Mouse (Mus musculus): Measurements from ENCODE around the gene Ces1c. TPM values are rescaled to one million over a fixed set of nuclear protein-coding genes. Genes with fewer than 3 reads are reported as not detected.

Ces1c gene
- total RNA-seq (2021): 100 to 1,000 TPM; 103 to 217 TPM
- long read RNA-seq, experiment 1, transcript Ces1c-201 (13 exons, 1,828 nt): major isoform, 41 of 125 reads
- long read RNA-seq, experiment 1, partial matches to known transcripts: 83 of 125 reads
- long read RNA-seq, experiment 1, other reads (novel, unspliced or antisense): 1 of 125 reads
- long read RNA-seq, experiment 2, partial matches to known transcripts: 3 of 5 reads
- long read RNA-seq, experiment 2, other reads (novel, unspliced or antisense): 0 of 5 reads

DNA sequence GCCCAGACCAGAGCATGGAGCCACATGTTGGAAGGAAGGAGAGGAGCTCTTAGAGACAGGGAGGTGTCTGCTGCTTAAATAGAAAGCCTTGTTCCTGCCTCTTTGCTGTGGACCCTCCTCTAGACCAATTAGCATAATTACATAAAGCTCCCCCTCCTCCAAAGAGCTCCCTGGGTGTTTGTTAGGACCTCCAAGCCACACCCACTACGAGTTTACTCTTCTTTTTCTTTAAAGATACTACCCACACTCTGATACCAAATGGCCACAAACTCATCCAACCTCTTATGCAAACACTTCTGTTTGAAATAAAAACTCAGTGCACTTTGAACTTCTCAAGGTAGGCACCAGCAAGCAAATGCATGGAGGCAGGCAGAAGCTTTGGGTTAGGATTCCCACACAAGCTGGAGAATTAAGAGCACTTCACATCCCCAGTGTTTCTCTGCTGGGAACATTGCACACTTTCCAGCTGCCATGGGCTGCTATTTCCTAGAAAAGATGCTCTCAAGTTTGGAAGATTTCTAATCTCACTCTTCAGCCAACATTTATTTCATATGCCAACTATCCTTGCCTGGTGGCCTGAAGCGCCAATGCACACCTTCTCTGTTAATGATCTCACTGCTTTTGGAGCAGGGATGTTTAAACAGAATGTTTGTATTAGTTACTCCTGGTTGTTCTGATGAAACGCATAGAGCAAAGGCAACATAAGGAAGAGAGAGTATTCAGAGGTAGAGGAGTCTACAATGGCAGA lies at the start of gene Ces1c:
TSS of gene Ces1c (minus strand) at position 51 of the 748 bp plus-strand sequence.
- DNase-seq: no peak

DNA sequence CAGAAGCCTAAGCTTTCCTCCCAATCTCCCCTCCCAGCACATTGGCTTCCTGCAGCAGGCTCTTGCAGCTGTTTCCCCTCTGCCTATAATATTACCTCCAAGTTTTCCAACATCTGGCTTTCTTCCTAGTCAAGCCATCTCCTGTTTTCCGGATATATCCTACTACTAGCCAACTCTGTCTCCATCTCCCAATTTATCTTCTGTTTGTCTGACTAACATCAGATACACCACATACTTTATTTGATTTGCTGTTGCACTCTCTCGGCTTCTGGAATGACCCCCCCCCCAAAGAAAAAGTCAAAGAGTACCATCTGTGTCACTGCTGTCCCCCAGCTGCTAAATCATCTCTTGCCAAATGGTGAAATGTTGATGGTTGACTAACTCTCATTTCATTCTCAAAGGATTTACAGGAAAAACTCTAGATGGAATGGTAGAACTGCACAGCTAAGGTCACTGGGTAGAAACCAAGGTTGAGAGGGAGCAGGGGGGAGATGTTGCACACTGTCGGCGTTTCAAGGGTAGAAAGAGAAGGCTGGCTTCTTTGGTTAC lies 49.6 kb upstream of the Ces1c start:
- DNase-seq: no peak

GRCm38 (mm10) chr8:93176593-93176992 lies 45.5 kb upstream of the Ces1c start:
- DNase-seq: no peak

- DNase-seq: no peak
Measured at GRCm38 (mm10) chr8:93174554-93174953, 43.5 kb upstream of the Ces1c start.

- peak; percentile 10 for DNase-seq
Measured at GRCm38 (mm10) chr8:93171846-93172590, 40.9 kb upstream of the Ces1c start.

- no peak for DNase-seq
Measured at GRCm38 (mm10) chr8:93163363-93163762, 32.3 kb upstream of the Ces1c start.

- no peak for DNase-seq
Measured at GRCm38 (mm10) chr8:93151401-93151800, 20.3 kb upstream of the Ces1c start.

DNA sequence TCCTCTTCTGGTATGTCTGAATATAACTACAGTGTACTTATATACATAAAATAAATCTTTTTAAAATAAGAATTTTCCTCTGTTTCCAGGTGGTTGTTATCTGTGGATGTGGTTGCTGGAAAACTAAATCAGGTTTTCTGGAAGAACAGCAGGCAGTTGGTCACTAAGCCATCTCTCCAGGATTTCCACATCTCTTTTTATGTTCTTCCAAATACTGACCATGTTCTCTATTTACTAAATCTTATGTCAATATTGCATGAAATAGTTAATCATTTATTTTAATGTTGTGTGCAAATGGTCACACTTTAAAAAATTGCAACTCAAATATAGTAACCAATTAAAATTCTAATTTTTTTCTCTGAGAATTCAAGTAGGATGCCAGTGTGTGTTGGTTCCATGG lies 16.2 kb upstream of the Ces1c start:
- DNase-seq: no peak

DNA sequence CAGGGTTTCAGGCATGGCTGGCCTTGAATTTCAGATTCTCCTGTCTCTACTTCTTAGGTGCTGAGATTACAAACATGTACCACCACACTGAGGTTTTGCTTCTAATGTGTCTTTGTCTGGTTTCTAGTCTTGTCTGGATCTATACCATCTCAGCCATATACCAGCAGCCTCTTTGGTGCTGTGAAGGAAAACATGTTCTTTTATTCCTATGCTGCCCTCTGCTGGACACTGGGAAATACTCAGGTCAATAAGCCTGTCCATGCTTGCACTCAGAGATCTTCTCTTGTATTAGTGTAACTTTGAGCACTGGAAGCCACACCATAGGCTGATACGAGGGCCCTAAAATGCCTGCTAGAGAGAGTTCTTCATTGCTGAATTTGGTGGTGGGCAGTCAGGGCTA lies 9.6 kb upstream of the Ces1c start:
- DNase-seq: peak; percentile 57

DNA sequence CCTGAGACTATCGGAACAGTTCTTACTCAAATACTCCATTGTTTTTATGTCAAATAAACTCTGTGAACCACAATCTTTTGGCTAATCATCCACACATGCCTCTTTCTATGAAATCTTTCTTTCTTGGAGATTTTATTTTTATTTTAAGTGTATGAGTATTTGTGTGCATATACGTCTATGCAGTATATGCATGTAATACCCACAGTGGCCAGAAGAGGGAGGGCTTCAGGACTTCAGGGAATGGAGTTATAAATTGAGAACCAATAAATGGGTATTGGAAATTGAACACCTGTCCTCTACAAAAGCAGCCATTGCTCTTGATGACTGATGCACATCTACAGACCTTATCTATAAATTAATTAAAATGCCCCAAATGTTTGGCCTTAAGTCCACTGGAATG lies 1.1 kb upstream of the Ces1c start:
- DNase-seq: no peak

DNA sequence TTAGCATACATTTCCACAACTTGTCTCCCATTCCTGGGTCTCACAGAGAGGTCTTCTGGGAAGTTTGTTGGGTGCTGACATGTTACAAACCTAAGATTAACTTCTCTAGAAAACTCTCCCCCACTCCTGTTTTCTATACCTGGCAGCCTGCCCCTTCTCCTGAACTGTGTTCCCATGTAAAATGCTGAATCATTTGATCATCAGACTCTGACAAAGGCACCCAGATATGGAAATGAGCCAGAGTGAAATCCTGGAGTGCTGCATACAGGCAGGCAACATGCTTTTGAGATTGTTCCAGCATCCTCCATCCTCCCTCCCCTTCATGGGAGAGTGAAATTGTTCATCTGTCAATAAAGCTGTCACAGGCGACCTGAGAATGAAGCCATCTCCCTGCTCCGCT lies 4.6 kb downstream of the Ces1c start:
- peak; percentile 12 for DNase-seq

DNA sequence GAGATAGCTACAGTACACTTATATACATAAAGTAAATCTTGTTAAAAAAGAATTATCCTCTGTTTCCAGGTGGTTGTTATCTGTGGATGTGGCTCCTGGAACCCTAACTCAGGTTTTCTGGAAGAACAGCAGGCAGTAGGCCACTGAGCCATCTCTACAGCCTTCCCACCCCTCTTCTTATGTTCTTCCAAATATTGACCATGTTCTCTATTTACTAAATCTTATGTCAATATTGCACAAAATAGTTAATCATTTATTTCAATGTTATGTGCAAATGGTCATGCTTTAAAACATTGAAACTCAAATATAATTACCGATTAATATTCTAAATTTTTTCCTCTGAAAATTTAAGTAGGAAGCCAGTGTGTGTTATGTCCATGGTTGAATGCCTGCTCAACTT lies 9.1 kb downstream of the Ces1c start:
- DNase-seq: no peak

- DNase-seq: peak; percentile 39
Measured at GRCm38 (mm10) chr8:93095376-93095775, 35.7 kb downstream of the Ces1c start.

DNA sequence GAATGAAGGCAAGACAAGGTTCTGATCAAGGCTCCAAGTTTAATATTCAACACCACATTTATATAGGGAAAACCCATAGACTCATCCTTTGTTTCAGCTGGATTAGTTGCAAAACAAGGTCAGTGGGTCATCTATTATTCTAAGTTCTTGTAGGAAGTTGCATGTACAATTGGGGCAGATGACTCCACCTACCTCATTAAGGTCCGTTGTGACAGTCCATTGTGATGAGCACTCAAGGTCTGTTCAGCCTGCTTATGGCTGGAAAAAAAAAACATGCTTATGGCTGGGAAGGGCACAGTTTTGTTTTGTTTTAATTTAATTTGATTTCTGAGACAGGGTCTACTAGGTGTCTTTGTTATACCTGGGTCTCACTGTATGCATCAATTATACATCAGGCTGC lies 39.8 kb downstream of the Ces1c start:
- no peak for DNase-seq

- DNase-seq: no peak
Measured at GRCm38 (mm10) chr8:93088686-93089122, 42.4 kb downstream of the Ces1c start.

- DNase-seq: no peak
Measured at GRCm38 (mm10) chr8:93088193-93088592, 42.9 kb downstream of the Ces1c start.

GRCm38 (mm10) chr8:93079887-93080286 lies 51.2 kb downstream of the Ces1c start, which contains the start of gene Ces1b:
TSS of gene Ces1b (minus strand) at chr8:93080017.
- no peak for DNase-seq

DNA sequence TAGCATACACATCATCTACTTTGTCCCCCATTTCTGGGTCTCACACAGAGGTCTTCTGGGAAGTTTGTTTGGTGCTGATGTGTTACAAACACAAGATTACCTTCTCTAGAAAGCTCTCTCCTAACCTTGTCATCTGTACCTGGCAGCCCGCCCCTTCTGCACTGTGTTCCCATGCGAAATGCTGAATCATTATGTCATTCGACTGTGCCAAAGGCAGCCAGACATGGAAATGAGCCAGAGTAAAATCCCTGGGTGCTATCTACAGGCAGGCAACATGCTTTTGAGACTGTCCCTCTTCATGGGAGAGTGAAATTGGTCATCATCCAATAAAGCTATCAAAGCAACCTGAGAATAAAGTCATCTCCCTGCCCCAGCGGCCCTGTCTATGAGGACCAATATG lies 55.8 kb downstream of the Ces1c start:
- DNase-seq: peak; percentile 17

GRCm38 (mm10) chr8:93063416-93064117 lies 67.5 kb downstream of the Ces1c start:
- DNase-seq: no peak

DNA sequence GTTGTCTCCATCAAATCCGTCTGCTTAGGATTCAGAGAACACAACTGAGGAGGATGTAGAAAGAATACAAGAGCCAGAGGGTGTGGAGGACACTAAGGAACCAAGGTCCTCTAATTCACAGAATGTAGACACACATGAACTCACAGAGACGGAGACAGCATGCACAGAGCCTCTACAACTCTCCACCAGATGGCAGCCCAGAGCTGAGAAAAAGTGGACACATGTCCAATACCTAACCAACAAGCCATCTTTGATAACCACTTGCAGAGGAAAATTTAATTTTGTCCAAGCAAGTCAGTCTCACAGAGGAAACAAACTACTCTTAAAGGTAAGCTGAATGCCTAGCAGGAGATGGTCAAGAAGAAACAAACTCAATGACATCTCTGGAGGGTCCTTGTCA lies 71.9 kb downstream of the Ces1c start:
- DNase-seq: peak; percentile 73

DNA sequence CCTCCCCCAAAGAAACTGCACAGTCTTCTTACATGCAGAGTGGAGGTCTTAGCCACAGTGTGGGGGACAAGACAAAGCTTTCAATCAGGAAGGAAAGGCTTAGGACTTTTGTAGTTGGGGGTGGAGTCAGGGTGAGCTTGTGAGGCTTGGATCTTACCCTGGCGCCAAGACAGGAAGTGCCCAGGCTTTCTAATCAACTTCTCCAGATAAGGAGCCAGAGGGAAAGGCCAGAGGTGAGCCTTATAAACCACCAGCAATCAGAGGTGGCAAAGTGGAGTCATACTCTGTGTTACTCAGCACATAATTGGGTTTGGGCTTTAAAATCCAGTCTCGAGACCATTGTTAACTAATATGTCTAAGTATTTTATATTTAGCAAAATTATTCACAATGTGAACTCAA lies 75.8 kb downstream of the Ces1c start:
- no peak for DNase-seq
